Mouse (Mus musculus) intestine, postnatal 0 days (tissue): ENCODE results near the gene Rgs3. TPM values are rescaled to one million over a fixed set of nuclear protein-coding genes. Genes with fewer than 3 reads are reported as not detected.
A peak's percentile ranks its signal among the peaks of the same experiment; 100 is the strongest.

Source experiments
- ATAC-seq: fragments of 200-750 bp; cut with Nextera tagmentation; 2 replicates; pipeline ENCODE4 v1.8.0; 2017; ENCODE audit warnings: mild to moderate bottlenecking, moderate TSS enrichment, moderate library complexity
- H3K27ac ChIP-seq: fragments of 300-500 bp; sonication (generic); 2 replicates; pipeline ENCODE4 v1.5.1; 2014; ENCODE audit warnings: mild to moderate bottlenecking, low read depth, low read length, moderate library complexity
- H3K27me3 ChIP-seq: fragments of 300-500 bp; sonication (generic); replicated peaks from 2 replicates; pipeline ENCODE4 v1.6.1; 2014; ENCODE audit warnings: low read length, mixed read lengths; ENCODE audit not compliant: control insufficient read depth, insufficient read depth
- H3K36me3 ChIP-seq: fragments of 300-500 bp; sonication (generic); 2 replicates; pipeline ENCODE4 v1.6.1; 2014; ENCODE audit warnings: mild to moderate bottlenecking, moderate library complexity; ENCODE audit not compliant: control insufficient read depth, insufficient read depth
- H3K4me1 ChIP-seq: fragments of 300-500 bp; sonication (generic); replicated peaks from 2 replicates; pipeline ENCODE4 v1.6.1; 2014; ENCODE audit warnings: antibody characterized with exemption, low read length, mixed read lengths; ENCODE audit not compliant: control insufficient read depth, insufficient read depth
- H3K4me2 ChIP-seq: fragments of 300-500 bp; sonication (generic); replicated peaks from 2 replicates; pipeline ENCODE4 v1.6.1; 2014; ENCODE audit warnings: low read depth, mild to moderate bottlenecking, moderate library complexity
- H3K4me3 ChIP-seq: fragments of 300-500 bp; sonication (generic); 2 replicates; pipeline ENCODE4 v1.5.1; 2014; ENCODE audit warnings: low read depth, low read length
- H3K9ac ChIP-seq: fragments of 300-500 bp; sonication (generic); 2 replicates; pipeline ENCODE4 v1.6.1; 2014; ENCODE audit warnings: mild to moderate bottlenecking, low read depth, low read length
- H3K9me3 ChIP-seq: fragments of 300-500 bp; sonication (generic); 2 replicates; pipeline ENCODE4 v1.6.1; 2016; ENCODE audit warnings: mixed run types; ENCODE audit not compliant: control insufficient read depth
- CTCF ChIP-seq: sonication (generic); IDR thresholded peaks from 2 replicates; pipeline ENCODE4 v1.5.1; 2016; ENCODE audit warnings: low read depth, mild to moderate bottlenecking, control low read depth, antibody characterized with exemption, moderate library complexity
- WGBS: fragments of 180-500 bp; shearing (Covaris S2); extraction: QIAGEN DNeasy Blood & Tissue Kit; methylation state at CpG from one replicate; pipeline ENCODE4 v1.1.7; 2014; 5-methylcytosine and 5-hydroxymethylcytosine counted together
- polyA plus RNA-seq: library from polyadenylated mRNA; unstranded; fragments of >200 nt; fragmentation: Nextera tagmentation; extraction: Ambion mirVana; gene quantifications from 2 replicates; pipeline ENCODE4 v1.2.1, GENCODE M21; 2015

The Rgs3 gene
- polyA plus RNA-seq, 1 experiment from 2014 or later, result 30.1 TPM

DNA sequence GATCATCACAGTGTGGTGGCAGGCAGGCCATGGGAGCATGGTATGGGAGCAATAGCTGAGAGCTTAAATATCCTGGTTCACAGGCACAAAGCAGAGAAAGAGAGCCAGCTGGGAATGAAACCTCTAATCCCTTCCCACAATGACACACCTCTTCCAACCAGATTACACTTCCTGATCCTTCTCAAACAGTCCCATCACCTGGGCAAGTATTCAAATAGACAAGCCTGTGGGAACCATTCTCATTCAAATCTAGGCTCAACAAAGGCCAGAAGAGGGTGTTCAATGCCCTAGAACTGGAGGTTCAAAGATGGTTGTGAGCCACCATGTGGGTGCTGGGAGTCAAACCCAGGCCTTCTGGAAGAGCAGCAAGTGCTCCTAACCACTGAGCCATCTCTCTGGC lies 161.2 kb downstream of the Rgs3 start:
- TF ChIP-seq CTCF, result no peak
- Histone ChIP-seq H3K4me1 (no peaks in the 10 kb centered on the region), H3K4me3 (no peak overlapping the region), H3K4me2 (no peak overlapping the region), H3K27ac (no peak overlapping the region), H3K9ac (no peak overlapping the region), H3K9me3 (no peaks in the 10 kb centered on the region), H3K27me3 (no peaks in the 10 kb centered on the region), H3K36me3 (no peaks in the 10 kb centered on the region)
- no peak for ATAC-seq

DNA sequence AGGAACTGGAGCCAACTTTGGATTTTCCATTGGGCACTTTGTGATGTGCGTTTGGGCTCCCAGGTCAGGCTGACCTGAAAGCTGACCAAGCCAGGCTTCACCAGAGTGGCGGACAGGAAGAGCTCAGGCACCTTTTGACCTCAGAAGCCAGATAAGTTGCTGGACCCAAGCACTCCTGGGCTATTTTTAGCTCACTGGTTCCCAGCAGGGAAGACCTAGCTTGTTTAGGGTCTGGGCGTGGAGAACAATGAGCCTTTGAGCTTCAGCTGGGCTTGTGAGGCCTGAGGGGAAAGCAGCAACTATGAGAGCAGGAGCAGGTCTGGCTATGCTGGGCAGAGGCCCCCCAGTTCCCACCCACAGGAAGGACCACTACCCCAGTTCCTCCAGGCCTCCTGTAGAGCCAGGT lies 162.4 kb downstream of the Rgs3 start:
- Histone ChIP-seq H3K9ac (no peak overlapping the region), H3K4me3 (no peak overlapping the region), H3K27me3 (no peaks in the 10 kb centered on the region), H3K4me2 (no peak overlapping the region), H3K27ac (no peak overlapping the region), H3K4me1 (no peaks in the 10 kb centered on the region), H3K36me3 (no peaks in the 10 kb centered on the region), H3K9me3 (no peaks in the 10 kb centered on the region)
- no peak for ATAC-seq
- whole genome bisulfite sequencing, result 56% methylated on average over 3 of the region's 3 CpGs
- no peak for TF ChIP-seq CTCF

DNA sequence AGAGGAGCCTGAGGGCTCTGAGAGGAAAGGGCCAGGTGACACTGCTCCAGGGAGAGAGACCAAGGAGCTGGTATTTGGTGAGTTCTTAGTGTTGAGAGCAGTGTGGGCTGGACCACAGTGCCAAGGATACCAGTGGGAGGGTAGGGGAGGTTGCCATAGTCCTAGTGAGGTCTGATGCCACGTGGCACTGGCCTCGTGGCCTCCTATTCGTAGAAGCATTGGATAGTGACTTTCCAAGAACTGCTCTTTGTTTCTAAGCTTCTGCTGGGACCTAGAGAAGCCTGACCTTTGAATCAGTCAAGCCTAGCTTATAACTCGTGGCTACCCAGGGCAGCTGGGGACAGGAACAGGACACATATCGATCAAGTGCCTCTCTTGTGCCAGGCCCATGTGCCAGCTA lies 164.1 kb downstream of the Rgs3 start:
- 89% methylated on average over 5 of the region's 5 CpGs for WGBS
- no peak for TF ChIP-seq CTCF
- H3K4me2 ChIP-seq, result no peak overlapping the region
- H3K4me3 ChIP-seq, result no peak overlapping the region
- no peaks in the 10 kb centered on the region for H3K4me1 ChIP-seq
- ATAC-seq, result no peak
- no peaks in the 10 kb centered on the region for H3K9me3 ChIP-seq
- H3K27me3 ChIP-seq, result no peaks in the 10 kb centered on the region
- no peak overlapping the region for H3K27ac ChIP-seq
- H3K9ac ChIP-seq, result no peak overlapping the region
- no peaks in the 10 kb centered on the region for H3K36me3 ChIP-seq

DNA sequence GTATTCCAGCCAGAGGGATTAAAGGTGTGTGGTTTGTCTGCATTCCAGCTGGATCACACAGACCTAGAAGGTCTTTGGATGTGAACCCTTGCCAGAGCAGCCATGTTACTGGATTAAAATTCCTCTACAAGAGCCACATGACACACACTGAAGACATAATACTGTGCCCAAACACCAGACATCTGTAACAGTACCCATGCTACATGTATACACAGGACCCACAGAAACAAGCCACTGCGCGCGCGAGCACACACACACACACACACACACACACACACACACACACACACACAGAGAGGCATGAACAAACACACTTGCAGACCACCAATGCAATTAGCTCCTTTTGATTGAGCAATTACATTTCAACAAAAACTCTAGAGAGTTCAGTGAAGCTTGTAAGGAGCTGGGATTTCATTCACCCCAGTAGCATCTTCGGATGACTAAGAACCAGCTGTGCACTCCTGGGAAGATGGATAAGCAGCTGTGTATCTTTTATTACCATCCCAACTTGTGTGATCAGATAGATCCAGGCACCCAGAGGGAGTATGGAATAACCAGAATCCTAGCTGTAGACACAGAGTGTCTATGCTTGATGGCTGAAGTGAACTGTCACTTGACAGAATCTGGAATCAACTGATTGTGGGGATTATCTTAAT lies 166.8 kb downstream of the Rgs3 start:
- H3K4me1 ChIP-seq, result no peaks in the 10 kb centered on the region
- H3K4me2 ChIP-seq, result no peak overlapping the region
- WGBS, result 97% methylated on average over 5 of the region's 5 CpGs
- H3K9me3 ChIP-seq, result no peaks in the 10 kb centered on the region
- ATAC-seq, result no peak
- no peaks in the 10 kb centered on the region for H3K27me3 ChIP-seq
- no peak overlapping the region for H3K27ac ChIP-seq
- TF ChIP-seq CTCF, result no peak
- no peak overlapping the region for H3K4me3 ChIP-seq
- H3K9ac ChIP-seq, result no peak overlapping the region
- no peaks in the 10 kb centered on the region for H3K36me3 ChIP-seq

DNA sequence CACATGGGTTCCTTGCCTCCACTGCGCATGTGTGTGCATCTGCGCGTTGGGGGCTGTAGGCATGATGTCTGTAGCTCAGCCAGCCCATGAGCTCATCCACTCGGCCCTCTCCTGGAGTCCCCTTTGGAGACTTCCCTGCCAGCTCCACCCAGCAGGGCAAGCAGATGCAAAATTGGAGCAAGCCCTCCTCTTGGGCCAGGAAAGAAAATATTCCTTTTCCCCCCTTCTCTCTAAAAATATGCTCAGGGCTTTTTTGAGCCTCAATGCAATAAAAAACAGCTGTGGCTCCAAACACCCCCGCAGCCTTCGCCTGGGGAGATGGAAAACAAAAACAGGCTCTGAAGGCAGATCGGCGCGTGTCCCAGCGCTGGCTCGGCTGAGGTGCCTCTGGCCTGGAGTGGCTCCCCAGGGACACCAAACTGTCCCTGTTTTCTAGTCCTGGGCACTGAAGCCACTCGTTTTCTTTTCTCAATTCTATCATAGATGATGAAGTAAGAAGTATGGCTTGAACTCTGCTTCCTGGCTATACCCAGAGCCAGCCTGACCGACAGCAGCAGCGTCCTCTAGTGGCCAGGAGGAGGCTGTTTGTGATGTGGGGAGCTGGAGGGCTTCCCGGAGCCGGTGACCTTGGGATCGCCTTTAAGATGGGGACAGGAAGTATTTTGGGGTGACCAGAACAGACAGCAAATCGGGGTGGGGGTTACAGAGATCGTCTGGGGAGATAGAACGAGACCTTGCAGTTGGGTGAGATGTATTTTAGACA lies 168.1 kb downstream of the Rgs3 start:
- 81% methylated on average over 20 of the region's 20 CpGs for WGBS
- Histone ChIP-seq H3K36me3 (no peaks in the 10 kb centered on the region), H3K27ac (no peak overlapping the region), H3K9me3 (no peaks in the 10 kb centered on the region), H3K4me3 (no peak overlapping the region), H3K4me1 (no peaks in the 10 kb centered on the region), H3K4me2 (no peak overlapping the region), H3K27me3 (no peaks in the 10 kb centered on the region), H3K9ac (no peak overlapping the region)
- peak; percentile 39 for TF ChIP-seq CTCF
- ATAC-seq, result no peak

DNA sequence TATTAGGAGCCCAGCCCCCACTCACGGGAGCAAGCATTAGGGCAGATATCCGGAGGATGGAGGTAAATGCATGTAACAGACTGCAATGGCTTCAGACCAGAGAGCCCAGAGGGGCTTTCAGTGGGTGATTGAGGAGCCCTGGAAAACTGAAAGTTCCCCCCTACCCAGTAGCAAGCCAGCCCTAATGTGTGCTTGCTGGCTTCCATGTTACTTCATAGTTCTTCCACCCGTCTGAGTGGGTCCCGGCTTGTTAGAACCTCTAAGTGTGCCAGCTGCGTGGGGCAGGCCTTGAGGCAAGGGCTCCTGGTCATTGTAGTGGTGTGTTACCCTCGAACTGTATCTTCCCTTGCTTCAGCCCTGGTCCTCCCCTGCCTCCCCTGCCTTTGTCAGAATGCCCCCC lies 168.8 kb downstream of the Rgs3 start:
- no peak overlapping the region for H3K27ac ChIP-seq
- WGBS, result 79% methylated on average over 6 of the region's 6 CpGs
- no peaks in the 10 kb centered on the region for H3K27me3 ChIP-seq

More for the DNA sequence above, 168.8 kb downstream of the Rgs3 start:
- H3K36me3 ChIP-seq, result no peaks in the 10 kb centered on the region
- H3K4me2 ChIP-seq, result no peak overlapping the region
- H3K4me1 ChIP-seq, result no peaks in the 10 kb centered on the region
- ATAC-seq, result no peak
- no peak overlapping the region for H3K9ac ChIP-seq
- no peak overlapping the region for H3K4me3 ChIP-seq
- no peaks in the 10 kb centered on the region for H3K9me3 ChIP-seq
- TF ChIP-seq CTCF, result no peak
